In genomic region chr1:180639416-180640401, GRCm38 (mm10) we compare ENCODE assay signal across 9 mouse cellular contexts. TPM values are rescaled to one million over a fixed set of nuclear protein-coding genes. Genes with fewer than 3 reads are reported as not detected.
DNase-seq lines count a peak whose midpoint lies in the region; ATAC-seq and TF ChIP-seq lines count a peak whose summit lies in the region.
"Had no signal": no experiment of that assay in that cellular context is flagged by ENCODE, and none has a peak within 500 bp of the region (broad histone marks: within the 10 kb centered on the region; RNA-seq: fewer than 3 reads in every experiment).

No protein-coding gene starts in this region.

- peaks cover 14% of the 10 kb centered on the region for H3K4me1 ChIP-seq in bone marrow macrophage, adult 2 months (ENCODE audit: control insufficient read depth, insufficient read depth, low read length)
- H3K4me1 ChIP-seq in hindbrain, embryonic 14.5 days (replicated peaks; ENCODE audit: control insufficient read depth, insufficient read depth, low read length) = peaks cover 19% of the 10 kb centered on the region
- peaks cover 18% of the 10 kb centered on the region for H3K4me1 ChIP-seq in midbrain, embryonic 11.5 days (ENCODE audit: control insufficient read depth, insufficient read depth, low read length)

- no peaks in the 10 kb centered on the region for H3K9me3 ChIP-seq in hindbrain, embryonic 14.5 days (ENCODE audit: control insufficient read depth, low read length)
- H3K9me3 ChIP-seq in midbrain, embryonic 11.5 days (ENCODE audit: control insufficient read depth, low read length) = no peaks in the 10 kb centered on the region

- peak; percentile 29 for DNase-seq in CD4-positive, CD25-positive, alpha-beta regulatory T cell, adult 2 months (ENCODE audit: low read depth, low spot score)
- no peak for DNase-seq in hindbrain, embryonic 14.5 days (ENCODE audit: low spot score)
- peak; percentile 86 for DNase-seq in midbrain, embryonic 11.5 days (ENCODE audit: low spot score, missing footprints)
- no peak for DNase-seq in urinary bladder, postnatal 14 days (ENCODE audit: low spot score)
- DNase-seq in T-cell, adult 2 months (ENCODE audit: low spot score) = no peak
- no peak for DNase-seq in frontal cortex, postnatal 14 days (ENCODE audit: low spot score in 2 of 2)

- peak overlapping the region; percentile 99 for H3K4me3 ChIP-seq in bone marrow macrophage, adult 2 months (ENCODE audit: insufficient read depth, low read length)
- peak overlapping the region; percentile 99 for H3K4me3 ChIP-seq in hindbrain, embryonic 14.5 days (replicated peaks; ENCODE audit: low read length)
- H3K4me3 ChIP-seq in midbrain, embryonic 11.5 days (ENCODE audit: low read depth, low read length) = peak overlapping the region; percentile 79

- no peaks in the 10 kb centered on the region for H3K27me3 ChIP-seq in hindbrain, embryonic 14.5 days (ENCODE audit: control insufficient read depth, insufficient read depth, low read length)
- no peaks in the 10 kb centered on the region for H3K27me3 ChIP-seq in midbrain, embryonic 11.5 days (ENCODE audit: control insufficient read depth, insufficient read depth, low read length)

- ATAC-seq in CD4-positive, CD25-positive, alpha-beta regulatory T cell, adult 4 months = no peak
- no peak for ATAC-seq in hindbrain, embryonic 14.5 days (ENCODE audit: low FRiP score)
- no peak for ATAC-seq in midbrain, embryonic 11.5 days (ENCODE audit: low FRiP score)

- 0 out of 2 replicates have a peak, but pooled peaks have one; percentile 23 for TF ChIP-seq CTCF in bone marrow macrophage, adult 2 months (IDR thresholded peaks at IDR 0.05; ENCODE audit: low read depth, low read length)

- TF ChIP-seq POLR2A in bone marrow macrophage, adult 2 months (IDR thresholded peaks at IDR 0.05; ENCODE audit: borderline replicate concordance, low read depth, low read length) = no peak

- WGBS in hindbrain, embryonic 14.5 days = 58% methylated on average over 10 of the region's 10 CpGs
- 43% methylated on average over 10 of the region's 10 CpGs for WGBS in midbrain, embryonic 11.5 days

- H3K9ac ChIP-seq in hindbrain, embryonic 14.5 days = peak overlapping the region; percentile 94; the same call in 1 of the 2 replicates
- peak overlapping the region; percentile 99 for H3K9ac ChIP-seq in midbrain, embryonic 11.5 days (ENCODE audit: low read length)

- H3K4me2 ChIP-seq in hindbrain, embryonic 14.5 days (replicated peaks) = peak overlapping the region; percentile 87
- peak overlapping the region; percentile 83 for H3K4me2 ChIP-seq in midbrain, embryonic 11.5 days

- H3K36me3 ChIP-seq in hindbrain, embryonic 14.5 days (replicated peaks; ENCODE audit: control insufficient read depth, insufficient read depth) = no peaks in the 10 kb centered on the region
- H3K36me3 ChIP-seq in midbrain, embryonic 11.5 days (ENCODE audit: control insufficient read depth, insufficient read depth, low read length) = no peaks in the 10 kb centered on the region

- no peak overlapping the region for H3K27ac ChIP-seq in bone marrow macrophage, adult 2 months (ENCODE audit: insufficient read depth, low read depth, low read length)
- no peak overlapping the region for H3K27ac ChIP-seq in hindbrain, embryonic 14.5 days
- H3K27ac ChIP-seq in midbrain, embryonic 11.5 days (ENCODE audit: low read depth, low read length) = 0 out of 2 replicates have a peak overlapping the region, but pooled peaks have one; percentile 92

RNA-seq across cellular contexts. Expression of gene Lin9, which starts 1.2 kb away (rescaled TPM):
- polyA plus RNA-seq in CD4-positive, CD25-positive, alpha-beta regulatory T cell, adult 4 months (2017; shearing (Covaris generic)) = 10 to 100 TPM; 19.8 to 20.6 TPM
- 14.4 and 14.7 TPM in 2 replicates for polyA plus RNA-seq in bone marrow macrophage, adult 2 months (2012; ENCODE audit: insufficient read depth, insufficient read length, missing spikeins)
- 10.6 and 11.2 TPM in 2 replicates for polyA plus RNA-seq in hindbrain, embryonic 14.5 days (2014; fragmentation: Nextera tagmentation; extraction: Ambion mirVana)
- 26.2 and 30.4 TPM in 2 replicates for polyA plus RNA-seq in midbrain, embryonic 11.5 days (2014; fragmentation: Nextera tagmentation; extraction: Ambion mirVana)

RNA-seq across cellular contexts. Expression of gene Mixl1, which starts 57.1 kb away (rescaled TPM):
- polyA plus RNA-seq in CD4-positive, CD25-positive, alpha-beta regulatory T cell, adult 4 months (2017; shearing (Covaris generic)) = under 1 TPM in 1 of 2 experiments, not detected in 1; 0.19 TPM
- not detected in 2 replicates for polyA plus RNA-seq in bone marrow macrophage, adult 2 months (2012; ENCODE audit: insufficient read depth, insufficient read length, missing spikeins)
- 0.16 TPM in 1 of 2 replicates, not detected in the other for polyA plus RNA-seq in hindbrain, embryonic 14.5 days (2014; fragmentation: Nextera tagmentation; extraction: Ambion mirVana)
- polyA plus RNA-seq in midbrain, embryonic 11.5 days (2014; fragmentation: Nextera tagmentation; extraction: Ambion mirVana) = 0.08 TPM in 1 of 2 replicates, not detected in the other
- polyA plus RNA-seq: large intestine, adult 2 months had no signal

Comparison
In these comparisons a context has a peak if more than half of its experiments do, and no peak if none do; other contexts are left out.
1. DNase-seq: peak in CD4-positive, CD25-positive, alpha-beta regulatory T cell, adult 2 months (single experiment) and midbrain, embryonic 11.5 days (single experiment); none in hindbrain, embryonic 14.5 days (single experiment), urinary bladder, postnatal 14 days (single experiment), T-cell, adult 2 months (single experiment) and frontal cortex, postnatal 14 days (0 of 2).
2. Peak in every context shown above with its lines, with median percentiles within 50 percentile points of each other: H3K4me3 ChIP-seq.